Mouse (Mus musculus) myocyte (in vitro differentiated cells): Measurements from ENCODE around the gene Dph6. TPM values are rescaled to one million over a fixed set of nuclear protein-coding genes. Genes with fewer than 3 reads are reported as not detected.

Experiments
- H3K27me3 ChIP-seq: one replicate; pipeline ENCODE4 v1.6.1; 2011; ENCODE audit not compliant: control insufficient read depth, insufficient read depth, insufficient read length
- H3K36me3 ChIP-seq: one replicate; pipeline ENCODE4 v1.6.1; 2011; ENCODE audit not compliant: control insufficient read depth, insufficient read depth
- H3K4me2 ChIP-seq: one replicate; pipeline ENCODE4 v1.6.1; 2011; ENCODE audit warnings: low read depth, control low read depth
- H3K4me3 ChIP-seq: one replicate; pipeline ENCODE4 v1.5.1; 2011; ENCODE audit warnings: mild to moderate bottlenecking, control low read depth, moderate library complexity
- H3K79me2 ChIP-seq: one replicate; pipeline ENCODE4 v1.6.1; 2011; ENCODE audit not compliant: control insufficient read depth, insufficient read depth
- H3ac ChIP-seq: one replicate; pipeline ENCODE4 v1.6.1; 2011; ENCODE audit not compliant: control insufficient read depth, insufficient read length
- CEBPB ChIP-seq: IDR thresholded peaks from 2 replicates; pipeline ENCODE4 v1.6.1; 2011; ENCODE audit warnings: mild to moderate bottlenecking, moderate library complexity; ENCODE audit not compliant: poor library complexity, insufficient read depth, severe bottlenecking
- E2F4 ChIP-seq: IDR thresholded peaks from one replicate; pipeline ENCODE4 v1.6.1; 2011; ENCODE audit warnings: mild to moderate bottlenecking, control low read depth, moderate library complexity; ENCODE audit not compliant: insufficient read depth
- MAX ChIP-seq: IDR thresholded peaks from one replicate; pipeline ENCODE4 v1.6.1; 2011; ENCODE audit warnings: low read depth, mild to moderate bottlenecking, control low read depth
- MYOD1 ChIP-seq, 3 experiments: IDR thresholded peaks; one replicate each; pipeline ENCODE4 v1.6.1; 2011; ENCODE audit warnings: control low read depth in 2 of 3, low read depth in 2 of 3, mild to moderate bottlenecking in 2 of 3, moderate library complexity in 1 of 3; ENCODE audit not compliant: insufficient read length in 2 of 3, control insufficient read depth in 1 of 3
- MYOG ChIP-seq, 3 experiments: IDR thresholded peaks; one replicate each; pipeline ENCODE4 v1.6.1; 2011; ENCODE audit warnings: control low read depth in 2 of 3, low read depth in 2 of 3, mild to moderate bottlenecking in 2 of 3; ENCODE audit not compliant: insufficient read length in 2 of 3, control insufficient read depth in 1 of 3, insufficient read depth in 1 of 3
- POLR2A ChIP-seq: IDR thresholded peaks from one replicate; pipeline ENCODE4 v1.6.1; 2011; ENCODE audit warnings: low read depth, mild to moderate bottlenecking, control low read depth, moderate library complexity; ENCODE audit not compliant: insufficient read length
- POLR2AphosphoS2 ChIP-seq: IDR thresholded peaks from one replicate; pipeline ENCODE4 v1.6.1; 2011; ENCODE audit warnings: low read depth, control low read depth; ENCODE audit not compliant: insufficient read length
- REST ChIP-seq: IDR thresholded peaks from one replicate; pipeline ENCODE4 v1.6.1; 2011; ENCODE audit warnings: mild to moderate bottlenecking, control low read depth, moderate library complexity; ENCODE audit not compliant: insufficient read depth, insufficient read length
- SRF ChIP-seq: IDR thresholded peaks from one replicate; pipeline ENCODE4 v1.6.1; 2011; ENCODE audit warnings: low read depth; ENCODE audit not compliant: control insufficient read depth, insufficient read length
- TCF12 ChIP-seq: IDR thresholded peaks from one replicate; pipeline ENCODE4 v1.6.1; 2011; ENCODE audit warnings: mild to moderate bottlenecking, control low read depth; ENCODE audit not compliant: poor library complexity, insufficient read depth, severe bottlenecking
- TCF3 ChIP-seq: IDR thresholded peaks from one replicate; pipeline ENCODE4 v1.6.1; 2011; ENCODE audit warnings: low read depth, control low read depth; ENCODE audit not compliant: insufficient read length
- USF1 ChIP-seq: IDR thresholded peaks from one replicate; pipeline ENCODE4 v1.6.1; 2011; ENCODE audit warnings: low read depth, mild to moderate bottlenecking, control low read depth, moderate library complexity
- polyA plus RNA-seq: library from polyadenylated mRNA; unstranded; fragments of >200 nt; fragmentation: generic; extraction: Trizol; gene quantifications from one replicate; pipeline ENCODE4 v1.2.1, GENCODE M21; 2012; ENCODE audit warnings: missing spikeins

Dph6 gene
- polyA plus RNA-seq: 9.6 TPM

GRCm38 (mm10) chr2:114654365-114655239, at the start of gene Dph6:
Gene Dph6 (minus strand): TSS chr2:114654964.
- Histone ChIP-seq H3K27me3 (no peaks in the 10 kb centered on the region), H3K79me2 (peaks cover 14% of the 10 kb centered on the region), H3K36me3 (no peaks in the 10 kb centered on the region), H3ac (peak within 1 kb of the TSS; percentile 14), H3K4me2 (peak within 1 kb of the TSS; percentile 73), H3K4me3 (peak within 1 kb of the TSS; percentile 37)
- TF ChIP-seq TCF3 (no peak), POLR2A (peak; percentile 76), USF1 (no peak), MAX (peak; percentile 99), CEBPB (no peak), POLR2AphosphoS2 (peak; percentile 72), MYOG (IDR thresholded peaks at IDR 0.05; ENCODE audit: control insufficient read depth in 1 of 3, insufficient read depth in 1 of 3, insufficient read length in 2 of 3, low read depth in 2 of 3) (peak in 1 of 3 experiments; percentile 12), E2F4 (no peak)

- no peaks in the 10 kb centered on the region for H3K27me3 ChIP-seq
- no peaks in the 10 kb centered on the region for H3K36me3 ChIP-seq
- H3K4me2 ChIP-seq: no peak overlapping the region
- no peaks in the 10 kb centered on the region for H3K79me2 ChIP-seq
- H3ac ChIP-seq: no peak overlapping the region
- H3K4me3 ChIP-seq: no peak overlapping the region
- no peak for TF ChIP-seq CEBPB
- TF ChIP-seq USF1: no peak
- TF ChIP-seq POLR2A: no peak
- TF ChIP-seq TCF3: no peak
- no peak for TF ChIP-seq MAX
- no peak for TF ChIP-seq REST
- TF ChIP-seq E2F4: no peak
- TF ChIP-seq TCF12: no peak
- no peak for TF ChIP-seq SRF
- TF ChIP-seq POLR2AphosphoS2: no peak
- no peak for TF ChIP-seq MYOG (IDR thresholded peaks at IDR 0.05; ENCODE audit: control insufficient read depth in 1 of 3, insufficient read depth in 1 of 3, insufficient read length in 2 of 3, low read depth in 2 of 3)
- no peak for TF ChIP-seq MYOD1 (IDR thresholded peaks at IDR 0.05; ENCODE audit: control insufficient read depth in 1 of 3, insufficient read length in 2 of 3, low read depth in 2 of 3)
These were observed 46.4 kb upstream of the Dph6 start for GRCm38 (mm10) chr2:114700966-114701685.

GRCm38 (mm10) chr2:114691607-114692006, 36.8 kb upstream of the Dph6 start:
- Histone ChIP-seq H3ac (no peak overlapping the region), H3K36me3 (no peaks in the 10 kb centered on the region), H3K4me3 (no peak overlapping the region), H3K27me3 (no peaks in the 10 kb centered on the region), H3K4me2 (no peak overlapping the region), H3K79me2 (no peaks in the 10 kb centered on the region)
- TF ChIP-seq TCF12 (no peak), MAX (no peak)

- Histone ChIP-seq H3K27me3 (no peaks in the 10 kb centered on the region), H3ac (no peak overlapping the region)
- no peak for TF ChIP-seq MYOG (IDR thresholded peaks at IDR 0.05; ENCODE audit: control insufficient read depth in 1 of 3, insufficient read depth in 1 of 3, insufficient read length in 2 of 3, low read depth in 2 of 3)
- no peak for TF ChIP-seq POLR2A
- no peak for TF ChIP-seq USF1
These were observed 32.7 kb upstream of the Dph6 start for GRCm38 (mm10) chr2:114687483-114687882.

GRCm38 (mm10) chr2:114687081-114687480, 32.3 kb upstream of the Dph6 start:
- Histone ChIP-seq H3K4me2 (no peak overlapping the region), H3K4me3 (no peak overlapping the region), H3ac (no peak overlapping the region), H3K36me3 (no peaks in the 10 kb centered on the region), H3K27me3 (no peaks in the 10 kb centered on the region), H3K79me2 (no peaks in the 10 kb centered on the region)
- TF ChIP-seq MAX (no peak), E2F4 (no peak), POLR2AphosphoS2 (no peak), CEBPB (no peak), USF1 (no peak)

More at GRCm38 (mm10) chr2:114687483-114687882, 32.7 kb upstream of the Dph6 start:
- no peak overlapping the region for H3K4me2 ChIP-seq
- no peaks in the 10 kb centered on the region for H3K36me3 ChIP-seq
- H3K79me2 ChIP-seq: no peaks in the 10 kb centered on the region
- no peak overlapping the region for H3K4me3 ChIP-seq
